Mouse (Mus musculus): ENCODE measurements around the gene Gba2.

- no peak for TF ChIP-seq CTCF (IDR thresholded peaks at IDR 0.05)
- peak; percentile 28 for TF ChIP-seq EP300 (IDR thresholded peaks at IDR 0.05)
These were observed 19.9 kb downstream of the Gba2 start for GRCm38 (mm10) chr4:43558631-43559356.

Measured in lung, postnatal 0 days (tissue).